Mouse (Mus musculus) mouse embryonic stem cell (cell line): ENCODE data around the gene Arhgap23.

Experiments
- in situ Hi-C, 2 experiments: fragments of 300-500 bp; cut with MboI; formaldehyde crosslinking; loops; 1 replicate in 1 of 2; 3 replicates in 1 of 2; pipeline ENCODE4 v1.14.3; 2019 to 2020; ENCODE audit warnings: low sequenced_read_pairs in 2 of 2, low pct_unique_long_range_greater_than_20kb in 1 of 2, mixed read lengths in 1 of 2; ENCODE audit not compliant: unreplicated experiment in 1 of 2

Gene Arhgap23

GRCm38 (mm10) chr11:97447979-97448378 is 32.6 kb downstream of the Arhgap23 start:
- in situ Hi-C loops, result no loop called here

GRCm38 (mm10) chr11:97448611-97449394 is 33.5 kb downstream of the Arhgap23 start:
- in situ Hi-C loops, result no loop called here

GRCm38 (mm10) chr11:97449601-97450293 is 34.4 kb downstream of the Arhgap23 start:
- in situ Hi-C loops, result no loop called here

GRCm38 (mm10) chr11:97450305-97450922 is 35.1 kb downstream of the Arhgap23 start:
- in situ Hi-C loops, result no loop called here

- in situ Hi-C loops, result no loop called here
Observed at GRCm38 (mm10) chr11:97451625-97452024, 36.3 kb downstream of the Arhgap23 start.

- in situ Hi-C loops, result no loop called here
Observed at GRCm38 (mm10) chr11:97457120-97457519, 41.8 kb downstream of the Arhgap23 start.

GRCm38 (mm10) chr11:97461307-97461820 is 46.0 kb downstream of the Arhgap23 start:
- in situ Hi-C loops, result no loop called here

GRCm38 (mm10) chr11:97462538-97462937 is 47.2 kb downstream of the Arhgap23 start:
- in situ Hi-C loops, result no loop called here

GRCm38 (mm10) chr11:97463166-97463565 is 47.8 kb downstream of the Arhgap23 start:
- in situ Hi-C loops, result no loop called here

GRCm38 (mm10) chr11:97463991-97464390 is 48.7 kb downstream of the Arhgap23 start:
- in situ Hi-C loops, result no loop called here

GRCm38 (mm10) chr11:97465957-97466356 is 50.6 kb downstream of the Arhgap23 start:
- in situ Hi-C loops, result no loop called here

GRCm38 (mm10) chr11:97466444-97467160 is 51.3 kb downstream of the Arhgap23 start:
- in situ Hi-C loops, result no loop called here

- in situ Hi-C loops, result no loop called here
Observed at GRCm38 (mm10) chr11:97468639-97469287, 53.4 kb downstream of the Arhgap23 start.

- in situ Hi-C loops, result loop anchor here in 1 of 2 experiments (5.0 kb wide), 1 partner anchor 43 kb away; no protein-coding TSS in a partner anchor
Observed at GRCm38 (mm10) chr11:97469828-97470227, 54.5 kb downstream of the Arhgap23 start.

GRCm38 (mm10) chr11:97471276-97471675 is 55.9 kb downstream of the Arhgap23 start:
- in situ Hi-C loops, result loop anchor here in 1 of 2 experiments (5.0 kb wide), 1 partner anchor 44 kb away; no protein-coding TSS in a partner anchor

GRCm38 (mm10) chr11:97476334-97477095 is 61.2 kb downstream of the Arhgap23 start:
- in situ Hi-C loops, result no loop called here

GRCm38 (mm10) chr11:97477431-97477830 is 62.1 kb downstream of the Arhgap23 start:
- in situ Hi-C loops, result no loop called here
